Mouse (Mus musculus) E14TG2a.4 (cell line): ENCODE measurements around the gene Cnga3.

Experiments
- CTCF ChIP-seq: conservative IDR thresholded peaks from 2 replicates; pipeline ENCODE4 v1.5.1; 2014; ENCODE audit warnings: low read length
- NANOG ChIP-seq: IDR thresholded peaks from 2 replicates; pipeline ENCODE4 v1.6.1; 2014; ENCODE audit warnings: borderline replicate concordance, low read length, mixed read lengths
- POU5F1 ChIP-seq: IDR thresholded peaks from 2 replicates; pipeline ENCODE4 v1.6.1; 2014; ENCODE audit warnings: low read length, borderline replicate concordance

DNA sequence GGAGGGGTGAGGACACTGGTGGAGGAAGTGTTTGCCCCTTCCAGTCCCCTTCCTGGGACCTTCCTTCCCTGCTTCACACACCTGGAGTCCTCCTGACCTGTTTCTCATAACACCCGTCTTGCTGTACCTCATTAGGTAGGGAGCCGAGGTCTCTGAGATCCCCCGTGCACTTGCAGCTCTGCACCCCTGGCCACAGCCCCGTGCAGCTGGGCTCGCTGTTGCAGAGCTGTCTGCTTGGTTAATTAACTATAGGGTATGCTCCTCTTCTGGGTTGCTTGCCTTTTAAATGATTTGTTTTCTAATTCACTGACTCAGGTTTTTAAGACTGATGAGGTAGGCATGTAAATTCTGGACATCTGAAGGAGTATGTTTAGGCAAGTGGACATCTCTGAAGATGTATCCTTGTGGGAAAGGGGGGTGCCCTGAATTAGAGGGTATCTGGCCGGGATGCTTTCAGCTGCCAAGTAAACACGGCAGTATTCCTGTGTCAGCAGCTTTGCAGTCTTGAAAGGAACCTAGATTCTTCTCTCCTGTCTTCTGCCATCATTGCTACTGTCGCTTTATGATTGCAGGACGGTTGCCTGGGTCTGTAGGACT, 91.6 kb downstream of the Cnga3 start:
- TF ChIP-seq CTCF = no peak
- TF ChIP-seq NANOG = no peak
- TF ChIP-seq POU5F1 = no peak
